Mouse (Mus musculus): ENCODE data around the gene Pde9a.
A peak's percentile ranks its signal among the peaks of the same experiment; 100 is the strongest.
"Not testable (repeated sequence)": the region's sequence is repeated elsewhere in the genome, so short reads cannot be mapped to it uniquely, and the experiment has no call there.

Gene Pde9a

GRCm38 (mm10) chr17:31385671-31386665 is at the start of gene Pde9a:
Gene Pde9a, plus strand, starts transcription at chr17:31386210.
- peak; percentile 10 to 25 for DNase-seq

GRCm38 (mm10) chr17:31339769-31340168 is 46.2 kb upstream of the Pde9a start:
- DNase-seq, result no peak

GRCm38 (mm10) chr17:31342191-31342590 is 43.8 kb upstream of the Pde9a start:
- DNase-seq, result no peak

GRCm38 (mm10) chr17:31344172-31344801 is 41.7 kb upstream of the Pde9a start:
- peak; percentile 41 to 77 for DNase-seq

- DNase-seq, result no peak
Measured at GRCm38 (mm10) chr17:31344816-31345215, 41.2 kb upstream of the Pde9a start.

GRCm38 (mm10) chr17:31348129-31348528 is 37.9 kb upstream of the Pde9a start:
- DNase-seq, result no peak

GRCm38 (mm10) chr17:31349388-31349787 is 36.6 kb upstream of the Pde9a start:
- no peak for DNase-seq

- no peak for DNase-seq
Measured at GRCm38 (mm10) chr17:31351984-31352383, 34.0 kb upstream of the Pde9a start.

- no peak for DNase-seq
Measured at GRCm38 (mm10) chr17:31353255-31353654, 32.8 kb upstream of the Pde9a start.

GRCm38 (mm10) chr17:31354684-31355083 is 31.3 kb upstream of the Pde9a start:
- DNase-seq, result not testable (repeated sequence)

- no peak for DNase-seq
Measured at GRCm38 (mm10) chr17:31355792-31356502, 30.1 kb upstream of the Pde9a start.

GRCm38 (mm10) chr17:31360582-31360981 is 25.4 kb upstream of the Pde9a start:
- DNase-seq, result no peak

- no peak for DNase-seq
Measured at GRCm38 (mm10) chr17:31365586-31366166, 20.3 kb upstream of the Pde9a start.

- DNase-seq, result no peak
Measured at GRCm38 (mm10) chr17:31370221-31370620, 15.8 kb upstream of the Pde9a start.

GRCm38 (mm10) chr17:31370931-31371330 is 15.1 kb upstream of the Pde9a start:
- DNase-seq, result no peak

- peak in 1 of 2 experiments; percentile 43 for DNase-seq
Measured at GRCm38 (mm10) chr17:31377961-31378360, 8.0 kb upstream of the Pde9a start.

- DNase-seq, result no peak
Measured at GRCm38 (mm10) chr17:31378361-31378761, 7.6 kb upstream of the Pde9a start.

- no peak for DNase-seq
Measured at GRCm38 (mm10) chr17:31379086-31379485, 6.9 kb upstream of the Pde9a start.

- DNase-seq, result no peak
Measured at GRCm38 (mm10) chr17:31379863-31380262, 6.1 kb upstream of the Pde9a start.

- DNase-seq, result no peak
Measured at GRCm38 (mm10) chr17:31383320-31383719, 2.7 kb upstream of the Pde9a start.

GRCm38 (mm10) chr17:31384968-31385627 is 912 bp upstream of the Pde9a start:
- DNase-seq, result no peak

- DNase-seq, result no peak
Measured at GRCm38 (mm10) chr17:31386766-31387275, 811 bp downstream of the Pde9a start.
